Mouse (Mus musculus) fat pad, adult 2 months (tissue): ENCODE results near the gene Dgkd.

Experiments
- DNase-seq: peaks from one replicate; pipeline ENCODE4 v3.0.0-alpha.2; 2011; ENCODE audit warnings: low read depth, low spot score; ENCODE audit errors: extremely low read depth

Dgkd gene

GRCm38 (mm10) chr1:87880856-87881255, 27.8 kb downstream of the Dgkd start:
- DNase-seq: no peak

DNA sequence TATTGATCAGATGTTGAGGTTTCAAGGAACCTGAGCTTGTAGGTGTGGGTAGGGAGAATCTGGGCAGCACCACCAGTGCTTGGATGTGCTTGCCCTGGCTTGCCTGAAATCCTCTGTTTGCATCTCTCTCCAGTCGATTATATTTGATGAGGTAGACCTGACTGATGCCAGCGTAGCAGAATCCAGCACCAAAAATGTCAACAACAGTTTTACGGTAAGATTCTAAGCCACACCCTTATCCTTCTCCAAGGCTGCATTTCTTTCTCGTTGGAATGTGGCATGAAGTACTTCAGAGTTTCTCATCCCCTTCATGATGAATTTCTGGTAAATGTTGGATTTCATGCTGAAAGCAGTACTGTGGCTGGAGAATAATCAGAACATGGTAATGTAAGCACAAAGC, 28.6 kb downstream of the Dgkd start:
- peak; percentile 30 for DNase-seq

- DNase-seq: no peak
Observed at GRCm38 (mm10) chr1:87882554-87882953, 29.5 kb downstream of the Dgkd start.

DNA sequence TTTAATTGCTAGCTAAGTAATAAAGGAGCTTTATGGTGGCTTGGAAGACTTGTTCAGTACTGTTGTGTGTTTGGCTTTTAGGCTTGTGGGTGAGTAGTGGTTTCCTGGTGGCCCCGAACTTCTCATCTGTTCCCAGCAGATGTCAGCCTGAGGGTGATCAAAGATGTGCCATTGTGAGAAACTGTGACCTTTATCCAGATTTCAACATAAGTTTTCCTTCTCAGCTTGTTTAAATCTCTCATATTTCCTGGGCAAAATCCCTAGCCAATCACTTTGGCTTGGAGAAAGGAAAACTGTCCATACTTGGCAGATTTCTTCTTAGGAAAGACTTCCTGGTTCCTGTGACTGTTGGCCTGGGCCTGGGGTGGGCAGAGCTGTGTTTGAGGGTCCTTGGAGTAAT, 37.9 kb downstream of the Dgkd start:
- DNase-seq: peak; percentile 16

DNA sequence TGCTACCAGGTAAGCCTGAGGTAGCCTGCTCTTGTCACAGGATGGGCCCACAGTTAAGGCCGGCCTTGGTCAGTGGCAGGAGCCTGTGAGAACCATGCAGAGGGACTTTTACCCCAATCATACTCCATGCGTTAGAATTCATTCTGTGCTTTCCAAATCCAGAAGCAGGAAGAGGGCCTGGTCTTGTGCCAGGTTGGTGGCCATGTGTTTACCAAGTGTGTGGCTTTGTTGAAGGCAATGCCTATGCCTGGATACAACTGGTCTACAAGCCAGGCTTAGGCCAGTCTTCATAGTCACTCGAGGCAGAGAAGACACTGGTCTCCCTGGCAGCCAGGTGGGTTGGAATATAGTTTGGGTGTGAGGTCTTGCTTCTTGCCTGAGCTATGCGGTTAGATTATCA, 38.5 kb downstream of the Dgkd start:
- DNase-seq: no peak

- no peak for DNase-seq
Observed at GRCm38 (mm10) chr1:87892499-87892898, 39.4 kb downstream of the Dgkd start.

DNA sequence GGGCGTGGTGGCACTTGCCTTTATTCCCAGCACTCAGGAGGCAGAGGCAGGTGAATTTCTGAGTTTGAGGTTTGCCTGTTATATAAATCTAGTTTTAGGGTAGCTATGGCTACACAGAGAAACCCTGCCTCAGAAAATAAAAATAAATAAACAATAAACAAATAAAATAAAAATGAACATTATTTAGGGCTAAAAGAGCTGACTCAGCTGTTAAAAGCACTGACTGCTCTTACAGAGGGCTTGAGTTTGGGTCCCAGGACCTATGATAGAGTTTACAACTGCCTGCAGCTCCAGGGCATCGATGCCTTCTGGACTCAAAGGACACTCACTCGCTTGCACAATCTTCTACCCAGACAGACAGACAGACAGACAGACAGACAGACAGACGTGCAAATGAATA, 40.3 kb downstream of the Dgkd start:
- DNase-seq: no peak

DNA sequence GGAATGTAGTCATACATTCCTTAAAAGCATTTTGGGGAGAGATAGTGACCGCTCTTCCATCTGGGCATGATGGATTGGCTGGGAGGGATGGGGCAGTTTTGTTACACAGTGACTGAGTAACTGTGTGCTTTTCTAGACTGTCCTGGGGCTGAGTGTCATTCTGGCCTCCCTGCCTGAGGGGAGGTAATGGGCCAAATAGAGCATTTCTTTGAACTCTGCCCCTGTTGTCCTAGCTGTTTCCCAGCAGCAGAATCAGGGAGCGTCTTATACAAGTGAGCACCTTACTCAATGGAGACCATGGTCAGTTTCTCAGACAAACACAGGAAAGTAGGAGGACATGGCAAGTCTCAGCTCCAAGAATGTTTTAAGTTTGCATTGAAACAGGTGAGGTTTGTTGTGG, 43.8 kb downstream of the Dgkd start:
- no peak for DNase-seq

DNA sequence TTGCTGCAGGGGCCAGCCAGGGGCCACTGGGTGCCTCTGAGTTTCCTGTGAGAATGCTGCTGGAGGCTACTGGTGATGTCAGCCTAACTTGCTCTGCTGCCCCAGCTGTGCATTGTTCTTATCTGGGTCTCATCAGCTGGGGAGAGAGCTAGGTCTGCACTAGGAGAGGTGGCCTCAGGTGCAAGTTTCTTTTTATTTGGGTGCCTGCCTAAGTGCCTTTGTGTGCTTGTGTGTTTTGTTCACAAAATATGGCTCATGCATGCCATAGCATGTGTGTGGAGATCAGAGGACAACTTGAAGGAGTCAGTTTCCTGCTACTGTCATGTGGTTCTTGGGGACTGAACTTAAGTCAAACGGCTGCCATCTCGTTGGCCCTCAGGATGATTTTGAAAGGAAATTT, 46.6 kb downstream of the Dgkd start:
- no peak for DNase-seq

DNA sequence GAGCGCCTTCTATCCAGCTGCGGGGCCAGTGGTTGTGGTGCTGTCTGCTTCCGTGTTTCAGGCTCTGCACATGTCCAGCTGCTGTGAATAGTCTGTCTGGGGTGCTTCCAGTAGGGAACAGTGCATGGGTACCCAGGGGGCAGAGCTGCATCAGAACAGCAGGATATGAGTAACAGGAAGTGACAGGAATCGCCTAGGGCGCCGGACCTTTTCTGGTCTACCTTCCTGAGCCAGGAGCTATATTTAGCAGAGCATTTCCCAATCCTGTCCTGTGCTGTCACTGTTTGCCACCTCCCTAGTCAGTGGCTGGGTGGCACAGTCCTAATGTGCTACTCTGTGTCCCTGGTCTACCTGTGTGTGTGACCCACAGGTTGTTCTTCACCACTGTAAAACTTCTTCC, 47.9 kb downstream of the Dgkd start:
- no peak for DNase-seq

GRCm38 (mm10) chr1:87902186-87902585, 49.1 kb downstream of the Dgkd start:
- DNase-seq: no peak

GRCm38 (mm10) chr1:87906361-87906956, 53.4 kb downstream of the Dgkd start:
- DNase-seq: no peak

DNA sequence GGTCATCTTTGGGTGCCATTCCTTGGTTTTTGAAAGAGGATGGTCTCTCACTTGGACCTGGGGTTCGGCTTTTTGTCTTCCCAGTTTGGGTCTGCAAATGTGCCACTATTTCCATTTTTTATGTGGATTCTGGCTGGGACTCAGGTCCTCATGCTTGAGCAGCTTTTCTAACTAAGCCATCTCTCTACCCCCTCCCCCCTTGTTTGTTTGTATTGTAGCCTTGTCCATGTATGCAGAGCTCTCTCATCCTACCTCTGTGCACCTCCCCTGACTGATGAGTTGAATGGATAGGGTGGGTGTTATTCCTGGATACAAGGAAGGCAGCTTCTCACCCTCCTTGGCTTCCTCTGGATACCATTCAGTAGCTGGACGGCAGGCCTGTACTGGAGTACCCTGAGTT, 54.9 kb downstream of the Dgkd start:
- DNase-seq: no peak

DNA sequence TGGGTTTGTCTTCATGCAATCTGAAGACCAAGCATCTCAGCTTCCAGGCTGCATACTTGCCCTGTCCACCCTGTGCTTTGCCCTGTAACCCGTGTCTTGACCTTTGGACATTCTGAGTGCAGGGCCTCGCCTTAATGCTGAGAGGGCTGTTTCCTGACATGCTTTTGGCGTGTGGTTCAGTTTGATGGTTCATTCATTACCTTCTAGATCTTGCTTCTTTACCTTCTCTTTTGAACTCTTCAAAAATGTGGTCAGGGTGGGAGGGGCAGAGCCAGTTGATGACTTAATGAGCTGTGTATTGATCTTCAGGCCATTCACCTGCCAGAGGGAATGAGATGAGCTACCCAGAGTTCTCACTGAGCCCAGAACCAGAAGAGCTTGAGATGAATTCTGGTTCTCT, 55.6 kb downstream of the Dgkd start:
- no peak for DNase-seq

DNA sequence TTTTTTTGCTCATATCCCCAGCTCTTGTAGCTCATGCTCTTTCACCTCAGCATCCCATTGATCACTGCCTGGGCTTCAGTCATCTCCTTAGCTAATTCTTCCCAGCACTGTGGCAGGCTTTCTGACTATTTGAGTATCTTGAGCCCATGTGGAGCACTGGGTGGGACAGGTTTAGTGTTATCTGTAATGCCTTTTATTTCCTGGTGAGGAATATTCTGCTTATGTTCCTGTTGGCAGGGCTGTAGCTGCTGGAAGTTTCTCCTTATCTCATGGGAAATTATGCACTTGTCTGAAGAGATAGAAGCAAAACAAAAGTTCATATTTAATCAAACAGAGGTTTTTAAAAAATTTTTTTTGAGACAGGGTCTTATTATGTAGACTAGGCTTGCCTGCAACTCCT, 56.5 kb downstream of the Dgkd start:
- no peak for DNase-seq

DNA sequence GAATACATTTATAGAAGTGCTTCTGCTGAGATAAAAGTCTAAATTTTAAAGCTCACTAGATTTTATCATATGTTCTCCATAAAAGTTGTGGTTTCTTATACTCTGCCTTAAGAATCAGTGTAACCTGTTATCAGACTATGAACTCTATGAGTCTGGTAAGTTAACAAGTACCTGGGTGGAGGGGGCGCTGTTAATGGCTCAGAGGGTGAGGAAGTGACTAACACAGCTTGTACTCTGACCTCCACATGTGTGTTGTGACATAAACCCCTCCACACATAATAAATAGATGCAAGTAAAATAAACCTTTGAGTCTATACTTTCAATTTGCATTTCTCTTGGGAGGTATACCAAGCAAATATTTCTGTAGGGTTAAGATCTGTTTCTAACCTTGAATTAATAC, 57.3 kb downstream of the Dgkd start:
- DNase-seq: no peak

DNA sequence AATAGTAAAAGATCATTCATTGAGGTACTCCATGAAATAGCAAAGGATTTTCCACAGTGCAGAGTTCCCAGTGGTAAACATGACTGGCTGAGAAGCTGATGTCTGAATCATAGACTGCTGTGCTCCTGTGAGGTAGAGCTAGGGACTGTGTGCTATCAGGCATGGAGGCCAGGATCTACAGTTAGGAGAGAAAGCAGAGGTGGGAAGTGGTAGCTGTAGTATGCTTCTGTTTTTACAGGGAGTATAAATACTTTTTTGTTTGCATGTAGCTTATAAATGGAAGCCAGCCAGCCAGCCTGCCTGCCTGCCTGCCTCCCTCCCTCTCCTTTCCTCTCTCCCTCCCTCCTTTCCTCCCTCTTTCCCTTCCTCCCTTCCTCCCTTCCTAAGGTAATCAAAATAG, 60.3 kb downstream of the Dgkd start:
- DNase-seq: no peak

DNA sequence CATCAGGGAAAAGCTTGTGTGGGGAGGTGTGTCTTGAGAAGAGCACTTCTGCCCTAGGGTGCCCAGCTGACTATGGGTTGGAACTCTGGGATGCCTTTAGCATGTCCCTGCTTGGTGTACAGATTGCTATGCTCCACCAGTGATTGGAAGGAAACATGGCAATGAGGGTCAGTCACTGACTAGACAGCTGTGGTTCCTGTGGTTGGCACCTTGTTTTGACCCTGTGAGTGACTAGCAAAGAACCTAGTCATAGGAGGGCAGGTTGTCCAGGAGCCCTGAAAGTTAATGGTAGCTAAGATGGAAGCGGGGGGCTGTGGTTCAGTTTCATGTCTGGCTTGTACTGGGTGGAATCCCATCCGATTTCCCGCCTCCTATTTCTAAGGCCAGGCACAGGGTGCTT, 64.3 kb downstream of the Dgkd start:
- DNase-seq: no peak

DNA sequence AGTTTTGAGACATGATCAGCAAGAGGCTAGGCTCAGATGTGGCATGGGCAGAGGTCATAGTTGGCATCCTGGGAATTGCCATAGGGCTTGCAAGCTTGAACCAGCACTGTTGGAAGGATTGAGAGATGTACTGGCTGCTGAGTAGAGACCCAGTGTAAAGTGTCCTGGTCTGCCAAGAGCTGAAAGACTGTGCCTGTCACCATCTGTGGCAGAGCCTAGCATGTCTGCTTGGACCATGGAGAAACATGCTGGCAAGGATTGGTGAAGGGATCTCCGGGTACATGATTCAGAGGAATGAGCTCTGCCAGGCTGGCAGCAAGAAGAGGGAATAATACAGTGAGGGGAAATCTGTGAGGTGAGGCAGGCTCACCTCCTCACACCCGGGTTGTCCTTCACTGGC, 65.0 kb downstream of the Dgkd start:
- DNase-seq: peak; percentile 82

DNA sequence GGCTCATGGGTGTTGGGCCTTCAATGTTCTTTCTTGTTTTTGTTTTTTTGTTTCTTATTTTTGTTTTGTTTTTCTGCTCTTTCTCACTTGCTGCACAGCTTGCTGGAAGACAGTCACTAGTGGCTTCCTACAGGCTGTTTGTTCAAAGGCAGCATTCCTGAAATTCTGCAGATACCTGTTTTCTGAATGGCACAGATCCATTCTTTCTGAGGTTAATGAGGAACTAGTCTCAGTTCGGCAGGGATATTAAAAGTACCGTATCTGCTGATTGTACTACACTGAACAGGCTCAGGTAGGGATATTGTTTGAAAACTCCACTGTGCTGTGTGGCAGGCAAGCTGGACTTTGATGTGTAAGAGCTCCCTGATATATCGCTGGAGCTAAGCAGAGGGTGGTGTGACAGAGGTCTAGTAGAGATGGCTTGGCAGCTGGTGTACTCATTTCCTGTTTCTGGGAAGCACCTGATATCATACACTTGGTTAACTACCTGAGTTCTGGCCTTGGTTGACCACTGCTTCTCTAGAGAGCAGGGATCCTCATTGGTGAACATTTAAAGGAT, 67.0 kb downstream of the Dgkd start:
- DNase-seq: no peak

DNA sequence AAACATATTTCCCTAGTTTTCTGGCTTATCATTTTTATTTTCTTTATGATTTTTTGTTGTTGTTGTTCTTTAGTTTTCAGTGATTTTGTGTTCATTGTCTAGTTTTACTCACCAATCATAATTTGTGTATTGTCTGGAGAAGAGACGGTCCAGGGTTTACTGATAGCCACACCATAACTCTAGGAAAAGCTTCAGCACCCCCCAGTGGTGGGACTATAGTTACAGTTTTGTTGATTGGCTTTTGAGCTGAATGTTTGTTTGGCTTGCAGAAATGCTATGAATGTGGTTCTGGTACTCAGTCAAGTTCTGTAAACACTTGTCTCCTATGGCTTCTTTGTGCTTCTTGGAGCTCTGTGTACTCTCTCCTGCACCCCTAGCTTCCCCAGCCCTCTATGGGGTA, 69.6 kb downstream of the Dgkd start:
- DNase-seq: no peak

GRCm38 (mm10) chr1:87924888-87925287, 71.8 kb downstream of the Dgkd start:
- no peak for DNase-seq

DNA sequence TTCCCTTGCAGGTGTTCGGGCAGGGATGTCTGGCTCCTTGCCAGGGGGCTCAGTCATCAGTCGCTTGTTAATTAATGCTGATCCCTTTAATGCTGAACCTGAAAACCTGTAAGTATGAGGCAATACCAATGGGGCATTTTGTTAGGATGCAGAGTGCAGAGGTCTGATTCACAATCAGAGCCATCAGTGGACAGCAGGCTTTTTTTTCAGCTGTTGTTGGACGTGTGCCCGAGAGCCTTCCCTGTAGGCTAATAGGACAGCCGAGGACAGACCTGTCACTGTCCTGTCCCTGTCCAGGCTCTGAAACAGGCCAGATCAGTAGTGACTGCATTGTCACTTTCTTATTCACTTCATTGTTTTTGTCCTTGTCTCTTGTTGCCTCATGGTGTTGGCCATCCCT, 76.6 kb downstream of the Dgkd start:
- DNase-seq: no peak
